Mouse (Mus musculus): ENCODE measurements around the gene Hspe1. TPM values are rescaled to one million over a fixed set of nuclear protein-coding genes. Genes with fewer than 3 reads are reported as not detected.

Hspe1 gene
- polyA plus RNA-seq, 1 experiment from 2014 or later, result 326 TPM

DNA sequence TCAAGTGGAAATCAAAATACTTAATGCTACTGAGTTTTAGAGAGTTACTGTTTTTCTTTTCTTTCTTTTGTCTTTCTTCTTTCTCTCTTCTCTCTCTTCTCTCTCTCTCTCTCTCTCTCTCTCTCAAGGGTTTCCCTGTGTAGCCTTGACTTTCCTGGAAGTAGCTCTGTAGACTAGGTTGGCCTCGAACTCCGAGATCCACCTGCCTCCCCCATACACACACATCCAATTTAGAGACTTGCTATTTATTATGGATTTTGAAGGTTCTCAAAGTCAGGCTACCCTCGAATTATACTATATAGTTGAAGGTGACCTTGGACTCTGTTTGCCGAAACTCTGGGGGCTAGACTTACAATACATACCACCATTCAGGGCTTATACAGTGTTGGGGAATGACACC, 44.4 kb downstream of the Hspe1 start:
- no peak for ATAC-seq

DNA sequence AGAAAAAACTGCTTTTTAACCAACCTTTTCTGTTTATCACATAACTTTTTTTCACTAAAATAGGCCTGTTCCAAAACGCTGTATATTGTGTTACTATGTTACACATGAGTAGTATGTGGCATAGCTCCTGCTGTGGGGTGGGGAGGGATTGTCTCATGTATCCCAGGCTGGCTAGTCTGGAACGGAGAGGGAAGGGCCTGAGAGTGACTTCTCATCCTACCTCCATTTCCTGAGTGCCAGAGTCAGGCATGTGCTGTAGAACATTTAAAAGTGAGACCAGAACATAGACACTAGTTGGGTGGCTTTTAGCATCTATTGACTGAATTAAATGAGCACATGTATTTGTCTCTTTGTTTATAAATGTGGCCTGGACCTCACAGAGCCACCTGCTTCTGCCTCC, 45.2 kb downstream of the Hspe1 start:
- POLR2A ChIA-PET, result no interaction called here
- DNase-seq (ENCODE audit: low read depth, low spot score) (peak; percentile 4), ATAC-seq (no peak)
- TF ChIP-seq CTCF (IDR thresholded peaks at IDR 0.05), result no peak
- CTCF ChIA-PET, result interaction anchor here (1.2 kb wide), 1 partner anchor 106 kb away, joined by 3 read pairs; no protein-coding TSS in a partner anchor
- in situ Hi-C loops (cut with MboI; ENCODE audit: low pct_unique_long_range_greater_than_20kb), result no loop called here
- H3K27me3 ChIP-seq, result no peaks in the 10 kb centered on the region

More for the DNA sequence above, 44.4 kb downstream of the Hspe1 start:
- TF ChIP-seq CTCF (IDR thresholded peaks at IDR 0.05), result no peak
- no peak for DNase-seq (ENCODE audit: low read depth, low spot score)
- no peaks in the 10 kb centered on the region for H3K27me3 ChIP-seq
- ChIA-PET CTCF (interaction anchor here (1.2 kb wide), 1 partner anchor 107 kb away, joined by 3 read pairs; no protein-coding TSS in a partner anchor), POLR2A (interaction anchor here (0.6 kb wide), 1 partner anchor 16 kb away, joined by 3 read pairs; no protein-coding TSS in a partner anchor)
- in situ Hi-C loops (cut with MboI; ENCODE audit: low pct_unique_long_range_greater_than_20kb), result no loop called here

DNA sequence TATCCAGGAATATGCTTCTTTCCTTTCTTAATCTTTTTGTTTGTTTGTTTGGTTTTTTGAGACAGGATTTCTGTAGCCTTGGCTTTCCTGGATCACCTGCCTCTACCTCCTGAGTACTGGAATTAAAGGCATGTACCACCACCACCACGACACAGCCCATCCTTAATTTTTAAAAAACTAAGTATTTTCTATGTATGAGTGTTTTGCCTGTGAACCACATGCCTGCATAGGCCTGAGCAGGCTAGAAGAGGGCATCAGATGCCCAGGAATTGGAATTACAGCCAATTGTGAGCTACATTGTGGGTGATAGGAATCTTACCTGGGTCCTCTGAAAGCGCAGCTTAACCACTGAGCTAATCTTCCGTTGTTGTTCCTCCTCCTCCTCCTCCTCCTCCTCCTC, 46.4 kb downstream of the Hspe1 start:
- in situ Hi-C loops (cut with MboI; ENCODE audit: low pct_unique_long_range_greater_than_20kb), result no loop called here
- DNase-seq (ENCODE audit: low read depth, low spot score) (no peak), ATAC-seq (no peak)
- CTCF ChIA-PET, result interaction anchor here (1.3 kb wide), 1 partner anchor 14 kb away, joined by 4 read pairs; no protein-coding TSS in a partner anchor
- no peak for TF ChIP-seq CTCF (IDR thresholded peaks at IDR 0.05)
- POLR2A ChIA-PET, result interaction anchor here (1.0 to 1.2 kb wide), 2 partner anchors 13 to 18 kb away, joined by 3 to 7 read pairs; no protein-coding TSS in a partner anchor
- H3K27me3 ChIP-seq, result no peaks in the 10 kb centered on the region

DNA sequence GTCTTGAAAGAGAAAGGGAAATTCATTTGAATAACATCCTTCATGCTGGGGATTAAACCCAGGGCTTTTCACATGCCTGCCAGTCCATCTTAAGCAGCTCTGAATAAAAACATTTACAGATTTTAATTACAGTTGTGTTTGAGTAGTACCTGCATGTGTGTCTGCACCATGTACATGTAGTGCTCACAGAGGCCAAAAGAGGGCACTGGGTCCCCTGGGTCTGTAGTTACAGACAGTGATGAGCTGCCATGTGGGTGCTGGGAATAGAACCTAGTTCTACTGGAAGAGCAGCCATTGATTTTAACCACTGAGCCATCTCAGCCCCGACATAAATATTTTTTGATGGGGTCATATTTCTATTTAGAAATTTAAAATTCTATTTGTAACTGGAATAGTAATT, 47.9 kb downstream of the Hspe1 start:
- CTCF ChIA-PET, result interaction anchor here (1.3 kb wide), 2 partner anchors 21 to 104 kb away, joined by 3 read pairs; no protein-coding TSS in a partner anchor
- POLR2A ChIA-PET, result interaction anchor here (0.6 to 1.2 kb wide), 2 partner anchors 23 to 59 kb away, joined by 3 to 6 read pairs; no protein-coding TSS in a partner anchor
- H3K27me3 ChIP-seq, result no peaks in the 10 kb centered on the region
- TF ChIP-seq CTCF (IDR thresholded peaks at IDR 0.05), result no peak
- DNase-seq (ENCODE audit: low read depth, low spot score) (no peak), ATAC-seq (no peak)
- in situ Hi-C loops (cut with MboI; ENCODE audit: low pct_unique_long_range_greater_than_20kb), result no loop called here

Other genes with a start within 250 kb of the Hspe1 start
- gene Ankrd44, start 161.7 kb upstream of the Hspe1 start, polyA plus RNA-seq (2021), result 31.2 TPM
- gene Sf3b1, start 60.7 kb upstream of the Hspe1 start, polyA plus RNA-seq (2021), result 147 TPM
- 43.5 TPM for gene Coq10b, start 35.4 kb upstream of the Hspe1 start, polyA plus RNA-seq (2021)
- 475 TPM for gene Hspd1, start 111 bp downstream of the Hspe1 start, polyA plus RNA-seq (2021)
- gene Mob4, start 43.1 kb downstream of the Hspe1 start, polyA plus RNA-seq (2021), result 84.7 TPM
- gene Rftn2, start 138.7 kb downstream of the Hspe1 start, polyA plus RNA-seq (2021), result 3.8 TPM
- 2.8 TPM for gene Mars2, start 149.0 kb downstream of the Hspe1 start, polyA plus RNA-seq (2021)